Mouse (Mus musculus) midbrain, embryonic 15.5 days (tissue): ENCODE measurements at regions not wholly inside any gene's neighbourhood (a gene's known extent, or its start where the extent isn't known, plus 50 kb on each side); places are given as distances from the start of the nearest gene placed in this dataset.
"Not testable (repeated sequence)": the region's sequence is repeated elsewhere in the genome, so short reads cannot be mapped to it uniquely, and the experiment has no call there.

Experiments used
- ATAC-seq: fragments of 200-750 bp; cut with Nextera tagmentation; replicated peaks from 2 replicates; pipeline ENCODE4 v1.8.0; 2017; ENCODE audit warnings: moderate TSS enrichment
- H3K27ac ChIP-seq: fragments of 300-500 bp; sonication (generic); 2 replicates; pipeline ENCODE4 v1.5.1; 2015; ENCODE audit warnings: mild to moderate bottlenecking, inconsistent platforms
- H3K27me3 ChIP-seq: fragments of 300-500 bp; sonication (generic); replicated peaks from 2 replicates; pipeline ENCODE4 v1.6.1; 2015; ENCODE audit warnings: inconsistent platforms
- H3K36me3 ChIP-seq: fragments of 300-500 bp; sonication (generic); replicated peaks from 2 replicates; pipeline ENCODE4 v1.6.1; 2015; ENCODE audit warnings: inconsistent platforms
- H3K4me1 ChIP-seq: fragments of 300-500 bp; sonication (generic); 2 replicates; pipeline ENCODE4 v1.6.1; 2015; ENCODE audit warnings: inconsistent platforms
- H3K4me2 ChIP-seq: fragments of 300-500 bp; sonication (generic); 2 replicates; pipeline ENCODE4 v1.6.1; 2015; ENCODE audit warnings: inconsistent platforms, mild to moderate bottlenecking, moderate library complexity
- H3K4me3 ChIP-seq: fragments of 300-500 bp; sonication (generic); 2 replicates; pipeline ENCODE4 v1.5.1; 2015; ENCODE audit warnings: mild to moderate bottlenecking, inconsistent platforms
- H3K9ac ChIP-seq: fragments of 300-500 bp; sonication (generic); 2 replicates; pipeline ENCODE4 v1.6.1; 2015; ENCODE audit warnings: mild to moderate bottlenecking, inconsistent platforms
- H3K9me3 ChIP-seq: fragments of 300-500 bp; sonication (generic); 2 replicates; pipeline ENCODE4 v1.6.1; 2016; ENCODE audit warnings: inconsistent platforms
- WGBS: fragments of 180-500 bp; shearing (Covaris S2); methylation state at CpG from one replicate; pipeline ENCODE4 v1.1.7; 2015; ENCODE audit warnings: mixed read lengths; 5-methylcytosine and 5-hydroxymethylcytosine counted together

DNA sequence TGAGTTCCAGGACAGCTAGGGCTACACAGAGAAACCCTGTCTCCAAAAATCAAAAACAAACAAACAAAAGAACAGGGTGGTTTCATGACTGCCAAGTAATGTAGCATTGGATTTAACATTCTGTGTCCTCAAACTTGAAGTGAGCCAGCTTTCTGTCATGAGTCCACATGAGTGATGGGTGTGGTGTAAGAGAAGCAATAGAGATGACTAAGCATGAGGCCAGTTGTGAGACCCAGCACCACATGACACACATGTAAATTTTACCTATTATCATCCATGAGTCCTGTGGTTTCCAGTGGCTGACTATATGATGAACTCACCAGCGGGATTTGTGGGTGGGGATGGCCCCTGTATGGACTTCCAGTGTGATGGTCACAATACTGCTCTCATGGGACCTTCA is 176.0 kb upstream of the Peli2 start:
- Histone ChIP-seq H3K9me3 (no peaks in the 10 kb centered on the region), H3K36me3 (no peaks in the 10 kb centered on the region), H3K27ac (no peak overlapping the region), H3K4me3 (no peak overlapping the region), H3K9ac (no peak overlapping the region), H3K4me2 (no peak overlapping the region), H3K4me1 (peaks cover 8% of the 10 kb centered on the region; the same call in 1 of the 2 replicates), H3K27me3 (no peaks in the 10 kb centered on the region)
- no peak for ATAC-seq
- whole genome bisulfite sequencing, result 90% methylated on average over 1 of the region's 1 CpGs

DNA sequence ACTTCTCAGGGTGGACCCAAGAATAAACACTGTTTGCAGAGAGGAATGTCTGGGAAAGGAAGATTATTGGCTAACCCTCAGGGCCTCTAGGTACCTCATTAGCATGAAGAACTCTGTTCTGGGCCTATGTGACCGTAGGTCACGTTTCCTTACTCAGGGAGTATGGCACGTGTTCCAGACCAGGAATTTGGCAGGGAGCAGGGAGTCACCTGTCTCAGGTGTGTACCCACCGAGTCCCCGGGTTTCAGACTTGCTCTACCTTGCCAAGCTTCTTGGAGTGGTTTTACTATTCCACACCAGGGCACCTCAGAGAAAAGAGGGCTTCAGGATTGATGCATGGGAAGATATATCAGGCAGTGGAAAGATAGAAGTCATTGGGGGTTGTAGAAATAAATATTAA is 169.6 kb upstream of the Peli2 start:
- H3K9ac ChIP-seq, result no peak overlapping the region
- H3K4me2 ChIP-seq, result no peak overlapping the region
- no peaks in the 10 kb centered on the region for H3K9me3 ChIP-seq
- 86% methylated on average over 5 of the region's 5 CpGs for WGBS
- no peaks in the 10 kb centered on the region for H3K27me3 ChIP-seq
- no peaks in the 10 kb centered on the region for H3K36me3 ChIP-seq
- H3K4me1 ChIP-seq, result no peaks in the 10 kb centered on the region
- H3K4me3 ChIP-seq, result no peak overlapping the region
- no peak for ATAC-seq
- H3K27ac ChIP-seq, result no peak overlapping the region

DNA sequence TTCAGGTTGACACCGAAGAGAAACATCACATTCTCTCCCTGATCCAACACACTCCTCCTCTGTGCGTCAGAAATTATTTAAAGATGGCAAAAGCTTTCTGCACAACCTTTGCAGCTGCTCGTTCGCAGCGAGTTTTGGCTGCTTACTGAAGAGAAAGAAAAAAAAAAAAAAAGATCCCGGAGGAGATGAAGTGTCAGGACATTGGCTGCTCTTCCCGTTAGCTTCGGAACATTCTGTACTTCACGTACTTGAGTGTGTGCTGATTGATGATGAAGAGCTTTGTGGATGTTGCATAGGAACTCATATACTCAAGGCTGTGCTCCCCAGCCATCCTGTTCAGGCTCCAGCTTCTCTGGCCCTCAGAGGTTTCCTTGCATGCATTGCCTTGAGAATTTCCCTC is 162.5 kb upstream of the Peli2 start:
- Histone ChIP-seq H3K9ac (no peak overlapping the region), H3K4me3 (no peak overlapping the region), H3K27me3 (no peaks in the 10 kb centered on the region), H3K9me3 (no peaks in the 10 kb centered on the region), H3K36me3 (no peaks in the 10 kb centered on the region), H3K4me1 (no peaks in the 10 kb centered on the region), H3K4me2 (no peak overlapping the region), H3K27ac (no peak overlapping the region)
- ATAC-seq, result no peak
- 85% methylated on average over 9 of the region's 9 CpGs for WGBS

DNA sequence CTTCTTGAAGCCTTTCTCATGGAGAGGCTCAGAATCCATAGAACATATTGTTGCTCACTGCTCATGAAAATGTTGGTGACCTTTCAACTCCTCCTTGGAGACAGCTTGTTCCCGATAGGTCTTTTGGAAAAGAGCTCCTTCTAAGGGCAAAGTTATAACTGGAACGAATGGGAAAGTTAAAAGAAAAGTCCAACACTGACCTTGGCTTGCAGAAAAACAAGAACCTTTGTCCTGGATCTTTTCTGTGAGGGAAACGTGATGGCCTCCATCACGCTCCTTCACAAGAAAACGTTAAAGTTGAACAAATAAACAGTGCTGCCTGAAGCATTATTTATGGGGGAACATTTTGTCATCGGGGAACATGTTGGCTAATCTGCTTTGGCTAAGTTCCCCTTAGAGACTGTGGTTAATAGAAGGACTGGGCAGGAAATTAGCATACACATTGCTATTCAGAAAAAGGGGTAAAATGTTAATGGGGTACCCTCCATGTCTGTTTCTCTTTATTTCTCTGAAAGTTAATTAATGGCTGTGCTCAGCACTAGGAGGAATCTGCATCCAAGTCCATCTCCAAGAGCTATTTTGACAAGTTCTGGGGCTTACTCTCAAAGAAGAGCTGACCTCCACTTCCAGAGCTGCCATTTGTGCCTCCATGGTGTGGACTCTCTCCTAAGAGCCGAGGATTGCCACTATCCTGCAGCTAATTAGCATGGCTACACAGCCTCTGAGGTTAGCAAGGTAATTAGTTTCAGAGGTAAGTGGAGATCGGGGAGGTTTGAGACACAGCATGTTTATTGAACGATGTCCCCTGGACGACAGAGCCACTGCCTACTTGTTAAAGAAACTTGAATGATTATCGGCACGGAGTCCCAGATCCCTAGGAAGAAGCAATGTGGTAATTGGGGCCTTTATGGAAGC is 161.0 kb upstream of the Peli2 start:
- no peaks in the 10 kb centered on the region for H3K36me3 ChIP-seq
- 58% methylated on average over 12 of the region's 12 CpGs for WGBS

DNA sequence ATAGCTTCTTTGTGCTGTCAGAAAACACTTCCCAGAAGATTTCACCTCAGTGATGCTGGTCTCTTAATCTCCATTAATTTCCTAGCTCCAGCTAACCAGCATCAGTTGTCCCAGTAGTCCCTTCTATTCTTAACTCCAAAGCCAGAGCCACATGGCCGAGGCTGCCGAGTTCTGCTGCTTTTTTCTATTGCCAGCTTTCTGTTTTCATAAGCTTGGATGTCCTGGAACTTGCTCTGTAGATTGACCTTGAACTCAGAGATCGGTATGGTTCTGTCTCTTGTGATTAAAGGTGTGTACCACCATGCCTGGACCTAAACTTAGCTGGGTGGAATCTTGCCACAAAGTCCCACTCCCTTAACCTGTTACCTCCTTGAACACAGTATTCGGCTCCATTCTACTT is 155.8 kb upstream of the Peli2 start:
- H3K4me2 ChIP-seq, H3K4me3 ChIP-seq, H3K36me3 ChIP-seq, H3K4me1 ChIP-seq, H3K27ac ChIP-seq, ATAC-seq, H3K9ac ChIP-seq, H3K27me3 ChIP-seq, H3K9me3 ChIP-seq: not testable (repeated sequence)
- 92% methylated on average over 4 of the region's 4 CpGs for WGBS

More for the DNA sequence above, 161.0 kb upstream of the Peli2 start:
- H3K27ac ChIP-seq, result no peak overlapping the region
- H3K9me3 ChIP-seq, result no peaks in the 10 kb centered on the region
- no peak overlapping the region for H3K4me3 ChIP-seq
- no peaks in the 10 kb centered on the region for H3K27me3 ChIP-seq
- no peaks in the 10 kb centered on the region for H3K4me1 ChIP-seq
- ATAC-seq, result no peak
- no peak overlapping the region for H3K9ac ChIP-seq
- no peak overlapping the region for H3K4me2 ChIP-seq

DNA sequence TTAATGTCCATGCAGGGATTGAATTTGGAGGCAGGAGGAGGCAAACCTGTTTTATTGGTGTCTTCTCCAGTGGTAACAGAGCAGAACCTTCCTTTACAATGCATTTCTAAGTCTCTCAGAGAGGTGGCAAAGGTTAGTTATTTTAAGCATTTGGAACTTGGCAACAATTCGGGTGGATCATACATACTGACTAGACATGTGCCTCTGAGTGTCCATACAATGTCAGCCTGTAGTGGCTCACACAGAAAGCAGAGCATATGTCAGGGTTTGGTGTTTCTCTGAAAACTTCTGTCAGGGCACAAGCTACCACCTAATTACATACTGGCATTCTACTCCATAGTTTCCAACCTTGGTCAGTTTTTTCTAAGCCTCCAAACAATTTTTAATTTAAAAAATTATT is 150.8 kb upstream of the Peli2 start:
- no peak for ATAC-seq
- 78% methylated on average over 1 of the region's 1 CpGs for WGBS

DNA sequence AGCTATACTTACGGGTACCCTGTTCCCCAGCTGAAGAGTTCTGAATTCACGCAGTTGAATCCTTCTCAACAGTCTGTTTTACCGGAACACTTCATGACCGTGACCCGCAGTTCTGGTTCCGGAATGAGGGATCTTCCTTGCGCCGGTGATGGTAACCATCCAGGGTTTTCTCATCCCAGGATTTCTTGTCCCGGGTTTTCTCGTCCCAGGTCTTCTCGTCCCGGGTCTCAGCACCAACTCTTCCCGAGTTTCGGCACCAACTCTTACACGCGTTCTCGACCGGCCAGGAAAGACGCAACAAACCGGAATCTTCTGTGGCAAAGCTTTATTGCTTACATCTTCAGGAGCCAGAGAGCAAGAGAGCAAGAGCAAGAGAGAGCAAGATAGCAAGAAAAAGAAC is 147.5 kb upstream of the Peli2 start:
- H3K4me2 ChIP-seq, H3K27ac ChIP-seq, H3K9ac ChIP-seq, H3K9me3 ChIP-seq, ATAC-seq, H3K36me3 ChIP-seq, H3K4me3 ChIP-seq, H3K27me3 ChIP-seq, H3K4me1 ChIP-seq: not testable (repeated sequence)
- WGBS, result 97% methylated on average over 20 of the region's 20 CpGs

More for the DNA sequence above, 150.8 kb upstream of the Peli2 start:
- H3K27ac ChIP-seq, result no peak overlapping the region
- H3K4me2 ChIP-seq, result no peak overlapping the region
- no peak overlapping the region for H3K4me3 ChIP-seq
- H3K9ac ChIP-seq, result no peak overlapping the region
- H3K9me3 ChIP-seq, result no peaks in the 10 kb centered on the region
- H3K4me1 ChIP-seq, result no peaks in the 10 kb centered on the region
- H3K36me3 ChIP-seq, result no peaks in the 10 kb centered on the region
- H3K27me3 ChIP-seq, result no peaks in the 10 kb centered on the region

DNA sequence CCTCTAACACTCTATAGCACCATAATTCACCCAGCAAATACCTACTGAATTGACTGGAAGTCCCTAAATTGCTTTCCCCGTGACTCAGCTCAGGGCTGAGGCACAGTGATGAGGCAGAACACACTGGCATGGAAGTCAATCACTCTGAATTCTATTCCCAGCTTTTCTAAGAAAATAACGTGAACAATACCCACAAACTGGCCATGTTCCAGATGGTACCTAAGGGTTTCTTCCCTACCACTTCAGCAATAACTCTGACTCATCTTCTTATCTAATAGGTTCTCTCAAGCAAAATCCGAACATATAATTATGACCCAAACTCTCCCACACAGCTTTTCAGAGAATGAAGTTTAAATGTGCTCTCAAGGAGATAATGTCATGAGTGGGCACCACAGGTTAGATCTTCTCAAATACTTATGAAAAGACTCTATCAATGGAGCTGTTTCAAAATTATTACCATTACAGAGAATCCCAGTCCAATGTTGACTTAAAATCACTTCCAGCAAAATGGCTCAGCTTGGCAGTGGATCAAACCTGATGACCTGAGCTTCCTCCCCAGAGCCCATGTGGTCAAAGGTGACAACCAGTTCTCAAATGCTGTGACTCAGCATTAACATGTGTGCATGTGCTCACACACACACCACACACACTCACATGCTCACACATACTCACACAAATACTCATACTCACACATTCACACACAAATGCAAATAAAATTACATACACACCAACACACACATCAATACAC is 137.5 kb upstream of the Peli2 start:
- ATAC-seq, result no peak
- H3K9ac ChIP-seq, result no peak overlapping the region
- no peak overlapping the region for H3K4me3 ChIP-seq
- H3K4me1 ChIP-seq, result peaks cover 18% of the 10 kb centered on the region
- no peaks in the 10 kb centered on the region for H3K9me3 ChIP-seq
- H3K4me2 ChIP-seq, result no peak overlapping the region
- H3K36me3 ChIP-seq, result no peaks in the 10 kb centered on the region
- H3K27ac ChIP-seq, result no peak overlapping the region
- WGBS, result 81% methylated on average over 3 of the region's 3 CpGs
- no peaks in the 10 kb centered on the region for H3K27me3 ChIP-seq

DNA sequence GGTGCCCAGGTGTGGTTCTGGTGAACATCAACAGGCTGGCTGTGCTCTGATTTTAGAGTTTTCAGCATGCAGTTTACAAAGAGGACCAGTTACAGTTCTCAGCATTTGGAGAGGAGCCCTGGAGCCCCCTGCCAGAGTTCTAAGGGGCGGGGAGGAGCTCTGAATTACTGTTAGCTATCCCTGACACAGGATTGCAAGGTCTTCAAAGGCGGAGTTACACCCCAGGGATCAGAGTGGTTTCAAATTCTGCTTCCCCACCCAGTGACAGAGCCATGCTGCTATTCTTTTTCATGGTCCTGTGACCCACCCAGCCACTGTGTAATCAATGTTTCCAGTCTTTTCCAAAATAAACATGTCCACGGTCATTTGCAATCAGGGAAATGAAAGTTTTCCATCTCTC is 134.1 kb upstream of the Peli2 start:
- H3K4me1 ChIP-seq, result peaks cover 21% of the 10 kb centered on the region
- 23% methylated on average over 3 of the region's 3 CpGs for WGBS
- ATAC-seq, result no peak

DNA sequence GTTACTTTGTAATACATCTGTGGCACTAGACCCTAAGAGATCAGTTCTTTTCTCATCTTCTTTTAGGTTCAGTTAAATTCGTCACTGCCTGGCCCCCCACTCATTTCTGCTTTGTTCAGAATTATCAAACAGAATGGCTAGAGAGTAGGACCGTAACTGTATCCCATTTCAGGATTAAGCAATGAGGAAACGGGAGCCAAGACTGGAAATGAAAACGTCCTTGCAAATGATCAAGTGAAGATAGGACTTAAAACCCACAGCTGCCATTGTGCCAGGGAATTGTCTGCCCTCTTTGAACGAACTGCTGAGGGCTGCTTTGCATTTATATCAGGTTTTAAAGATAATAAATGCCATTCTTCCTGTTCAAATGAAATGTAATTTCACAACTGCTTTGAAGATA is 133.7 kb upstream of the Peli2 start:
- Histone ChIP-seq H3K27me3 (no peaks in the 10 kb centered on the region), H3K36me3 (no peaks in the 10 kb centered on the region), H3K4me2 (no peak overlapping the region), H3K4me3 (no peak overlapping the region), H3K9me3 (no peaks in the 10 kb centered on the region), H3K9ac (no peak overlapping the region), H3K27ac (peak overlapping the region; percentile 14; the same call in 1 of the 2 replicates), H3K4me1 (peaks cover 21% of the 10 kb centered on the region)
- ATAC-seq, result peak; percentile 28; the same call in 1 of the 2 replicates
- WGBS, result 11% methylated on average over 5 of the region's 5 CpGs

More for the DNA sequence above, 134.1 kb upstream of the Peli2 start:
- no peak overlapping the region for H3K27ac ChIP-seq
- no peak overlapping the region for H3K4me2 ChIP-seq
- H3K36me3 ChIP-seq, result no peaks in the 10 kb centered on the region
- no peaks in the 10 kb centered on the region for H3K27me3 ChIP-seq
- no peaks in the 10 kb centered on the region for H3K9me3 ChIP-seq
- no peak overlapping the region for H3K9ac ChIP-seq
- no peak overlapping the region for H3K4me3 ChIP-seq

DNA sequence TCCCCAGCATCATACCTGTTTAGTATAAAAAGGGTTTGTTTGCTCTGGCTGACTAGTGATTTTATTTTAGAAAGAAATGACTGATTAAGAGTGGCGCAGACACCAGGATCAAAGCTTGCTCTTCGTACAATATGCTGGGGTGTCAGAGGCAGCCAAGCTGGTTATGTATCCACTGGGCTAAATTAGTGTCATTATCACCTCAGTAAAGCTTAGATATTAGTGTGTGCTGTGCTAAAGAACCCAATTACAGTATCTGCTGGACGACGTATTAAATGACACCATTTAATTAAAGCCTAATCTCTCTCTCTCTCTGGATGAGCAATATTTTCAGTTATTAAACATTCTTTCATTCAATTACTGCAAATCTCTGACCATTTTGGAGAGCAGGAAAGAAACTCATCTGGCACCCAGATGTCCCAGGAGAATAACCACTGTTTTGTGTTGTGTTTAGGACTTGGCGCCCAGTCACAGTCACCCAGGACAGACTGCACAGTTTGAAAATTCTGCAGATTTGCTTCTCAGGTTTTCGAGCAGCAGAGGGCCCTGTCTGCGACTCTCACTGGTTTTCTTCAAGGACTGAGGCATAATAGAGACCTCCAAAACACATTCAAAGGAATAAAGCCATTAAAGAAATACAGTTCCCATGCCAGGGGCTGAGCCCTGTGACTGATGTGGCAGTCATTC is 133.1 kb upstream of the Peli2 start:
- H3K27ac ChIP-seq, result peak overlapping the region; percentile 14; the same call in 1 of the 2 replicates
- H3K36me3 ChIP-seq, result no peaks in the 10 kb centered on the region
- peak; percentile 62; the same call in 1 of the 2 replicates for ATAC-seq
- H3K9me3 ChIP-seq, result no peaks in the 10 kb centered on the region
- H3K4me1 ChIP-seq, result peaks cover 21% of the 10 kb centered on the region
- no peak overlapping the region for H3K4me3 ChIP-seq
- H3K27me3 ChIP-seq, result no peaks in the 10 kb centered on the region
- H3K9ac ChIP-seq, result no peak overlapping the region
- WGBS, result 44% methylated on average over 7 of the region's 7 CpGs
- H3K4me2 ChIP-seq, result no peak overlapping the region

DNA sequence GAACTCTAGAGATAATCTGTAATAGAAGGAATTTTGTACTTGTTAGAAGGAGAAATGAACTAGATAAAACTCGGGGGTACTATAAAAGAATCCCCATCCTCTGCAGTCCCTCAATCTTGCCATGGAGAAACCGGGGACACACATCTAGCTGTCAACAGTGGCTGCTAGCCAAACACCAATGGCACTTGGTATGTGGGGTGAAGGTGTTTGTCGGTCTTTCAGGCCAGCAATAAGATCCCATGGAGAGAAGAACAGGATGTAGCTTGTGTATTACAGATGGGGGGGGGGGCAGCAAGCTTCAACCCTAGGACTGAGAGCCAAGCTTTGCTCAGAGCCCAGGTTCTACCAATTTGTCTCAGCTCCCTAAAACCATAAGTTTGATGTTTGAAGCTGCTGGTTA is 132.5 kb upstream of the Peli2 start:
- Histone ChIP-seq H3K9me3 (no peaks in the 10 kb centered on the region), H3K4me3 (no peak overlapping the region), H3K27me3 (no peaks in the 10 kb centered on the region), H3K27ac (no peak overlapping the region), H3K36me3 (no peaks in the 10 kb centered on the region), H3K9ac (no peak overlapping the region), H3K4me1 (peaks cover 21% of the 10 kb centered on the region), H3K4me2 (no peak overlapping the region)
- ATAC-seq, result no peak
- WGBS, result 69% methylated on average over 3 of the region's 3 CpGs
